Mouse (Mus musculus) Patski (cell line): ENCODE results near the gene Kalrn. TPM values are rescaled to one million over a fixed set of nuclear protein-coding genes. Genes with fewer than 3 reads are reported as not detected.
A peak's percentile ranks its signal among the peaks of the same experiment; 100 is the strongest.

Source experiments
- ATAC-seq: fragments of 100-300 bp; one replicate; pipeline ENCODE4 v1.8.0; 2021
- CTCF ChIA-PET: fragments of 350-600 bp; sonication (Branson Sonifier 250); formaldehyde crosslinking; loops from one replicate; lab custom pipeline; 2022; ENCODE audit warnings: inconsistent platforms; lab: Charles Lee
- POLR2A ChIA-PET: fragments of 350-600 bp; sonication (Branson Sonifier 250); formaldehyde crosslinking; loops from one replicate; lab custom pipeline; 2022; ENCODE audit warnings: antibody characterized with exemption, inconsistent platforms; lab: Charles Lee
- DNase-seq: peaks from one replicate; pipeline ENCODE4 v3.0.0-alpha.2; 2011; ENCODE audit warnings: low read depth, low spot score
- H3K27me3 ChIP-seq: fragments of 371-371 bp; one replicate; pipeline ENCODE4 v1.5.1; 2021
- CTCF ChIP-seq: fragments of 100-300 bp; IDR thresholded peaks from one replicate; pipeline ENCODE4 v1.5.1; 2021
- in situ Hi-C: fragments of 300-500 bp; cut with MboI; formaldehyde crosslinking; loops from 3 replicates; pipeline ENCODE4 v1.11.1; 2018; ENCODE audit warnings: low pct_unique_long_range_greater_than_20kb, mixed read lengths
- polyA plus RNA-seq: library from polyadenylated mRNA; unstranded; gene quantifications from one replicate; pipeline ENCODE4 v1.2.3, GENCODE M21; 2021

The Kalrn gene
- polyA plus RNA-seq, 1 experiment from 2014 or later: 25.1 TPM

GRCm38 (mm10) chr16:33966538-33967282 is 606.6 kb downstream of the Kalrn start, which contains the start of gene Umps:
Umps (minus strand) TSS chr16:33967038.
- ATAC-seq: peak; percentile 60
- ChIA-PET POLR2A (no interaction called here), CTCF (interaction anchor here (1.4 kb wide), 1 partner anchor 21 kb away, joined by 3 read pairs; no protein-coding TSS in a partner anchor)
- in situ Hi-C loops: no loop called here
- TF ChIP-seq CTCF: no peak
- no peak for DNase-seq
- H3K27me3 ChIP-seq: no peaks in the 10 kb centered on the region

- DNase-seq: no peak
- TF ChIP-seq CTCF: no peak
- ChIA-PET POLR2A (no interaction called here), CTCF (no interaction called here)
- no peak for ATAC-seq
- in situ Hi-C loops: no loop called here
- H3K27me3 ChIP-seq: no peaks in the 10 kb centered on the region
Measured at GRCm38 (mm10) chr16:33965878-33966537, 607.3 kb downstream of the Kalrn start.

- POLR2A ChIA-PET: no interaction called here
- TF ChIP-seq CTCF: no peak
- peak; percentile 70 for DNase-seq
- ATAC-seq: peak; percentile 48
- CTCF ChIA-PET: interaction anchor here (1.2 to 3.5 kb wide), 2 partner anchors 25 to 143 kb away, joined by 4 to 10 read pairs; no protein-coding TSS in a partner anchor
- no peaks in the 10 kb centered on the region for H3K27me3 ChIP-seq
- in situ Hi-C loops: no loop called here
Measured at GRCm38 (mm10) chr16:33963509-33963908, 609.8 kb downstream of the Kalrn start.

GRCm38 (mm10) chr16:33954793-33955192 is 618.5 kb downstream of the Kalrn start:
- in situ Hi-C loops: loop anchor here (5.0 kb wide), 2 partner anchors 57 to 132 kb away; no protein-coding TSS in a partner anchor
- ChIA-PET POLR2A (interaction anchor here (1.0 kb wide), 1 partner anchor 121 kb away, joined by 3 read pairs; no protein-coding TSS in a partner anchor), CTCF (interaction anchor here (1.4 to 2.5 kb wide), 4 partner anchors 33 to 134 kb away, joined by 3 to 11 read pairs (median 4); no protein-coding TSS in a partner anchor)
- no peak for ATAC-seq
- no peak for TF ChIP-seq CTCF
- DNase-seq: no peak
- no peaks in the 10 kb centered on the region for H3K27me3 ChIP-seq

- no peak for ATAC-seq
- TF ChIP-seq CTCF: no peak
- POLR2A ChIA-PET: no interaction called here
- in situ Hi-C loops: loop anchor here (5.0 kb wide), 2 partner anchors 56 to 131 kb away; no protein-coding TSS in a partner anchor
- DNase-seq: no peak
- CTCF ChIA-PET: no interaction called here
- H3K27me3 ChIP-seq: no peaks in the 10 kb centered on the region
Measured at GRCm38 (mm10) chr16:33953008-33953407, 620.3 kb downstream of the Kalrn start.

GRCm38 (mm10) chr16:33950830-33951229 is 622.5 kb downstream of the Kalrn start:
- TF ChIP-seq CTCF: no peak
- ATAC-seq: peak; percentile 54
- ChIA-PET POLR2A (interaction anchor here (1.2 kb wide), 1 partner anchor 135 kb away, joined by 3 read pairs; no protein-coding TSS in a partner anchor), CTCF (interaction anchor here (0.6 to 2.6 kb wide), 8 partner anchors 11 to 129 kb away, joined by 3 to 22 read pairs (median 3); no protein-coding TSS in a partner anchor)
- no peaks in the 10 kb centered on the region for H3K27me3 ChIP-seq
- peak; percentile 41 for DNase-seq
- in situ Hi-C loops: loop anchor here (5.0 kb wide), 2 partner anchors 54 to 129 kb away; no protein-coding TSS in a partner anchor

- H3K27me3 ChIP-seq: no peaks in the 10 kb centered on the region
- no peak for TF ChIP-seq CTCF
- ATAC-seq (peak; percentile 28), DNase-seq (no peak)
- ChIA-PET CTCF (interaction anchor here (1.0 to 2.6 kb wide), 8 partner anchors 11 to 129 kb away, joined by 3 to 22 read pairs (median 3); no protein-coding TSS in a partner anchor), POLR2A (interaction anchor here (1.2 kb wide), 1 partner anchor 134 kb away, joined by 3 read pairs; no protein-coding TSS in a partner anchor)
- in situ Hi-C loops: loop anchor here (5.0 kb wide), 2 partner anchors 53 to 128 kb away; no protein-coding TSS in a partner anchor
Measured at GRCm38 (mm10) chr16:33950386-33950785, 622.9 kb downstream of the Kalrn start.

GRCm38 (mm10) chr16:33947664-33948571 is 625.4 kb downstream of the Kalrn start:
- no peak for ATAC-seq
- ChIA-PET POLR2A (no interaction called here), CTCF (interaction anchor here (0.7 kb wide), 1 partner anchor 59 kb away, joined by 3 read pairs; no protein-coding TSS in a partner anchor)
- DNase-seq: no peak
- no peak for TF ChIP-seq CTCF
- in situ Hi-C loops: no loop called here
- H3K27me3 ChIP-seq: no peaks in the 10 kb centered on the region

- ChIA-PET POLR2A (no interaction called here), CTCF (interaction anchor here (1.2 to 1.4 kb wide), 2 partner anchors 15 to 126 kb away, joined by 3 to 4 read pairs; no protein-coding TSS in a partner anchor)
- ATAC-seq (no peak), DNase-seq (no peak)
- TF ChIP-seq CTCF: no peak
- no peaks in the 10 kb centered on the region for H3K27me3 ChIP-seq
- in situ Hi-C loops: no loop called here
Measured at GRCm38 (mm10) chr16:33946021-33946420, 627.3 kb downstream of the Kalrn start.
